Mouse (Mus musculus): Measurements from ENCODE around the gene Mafg.

Gene Mafg

GRCm38 (mm10) chr11:120620195-120620594, 13.2 kb downstream of the Mafg start:
- no peak for DNase-seq (ENCODE audit: low spot score)

GRCm38 (mm10) chr11:120618619-120619535, 14.5 kb downstream of the Mafg start:
- DNase-seq (ENCODE audit: low spot score), result no peak

GRCm38 (mm10) chr11:120617519-120618112, 15.8 kb downstream of the Mafg start, which contains the start of gene Pcyt2:
Pcyt2 (minus strand) TSS chr11:120617936.
- DNase-seq (ENCODE audit: low spot score), result peak; percentile 91

- no peak for DNase-seq (ENCODE audit: low spot score)
These were observed 16.6 kb downstream of the Mafg start for GRCm38 (mm10) chr11:120616617-120617294.

- no peak for DNase-seq (ENCODE audit: low spot score)
These were observed 17.7 kb downstream of the Mafg start for GRCm38 (mm10) chr11:120615606-120616203.

GRCm38 (mm10) chr11:120615167-120615566, 18.2 kb downstream of the Mafg start:
- no peak for DNase-seq (ENCODE audit: low spot score)

GRCm38 (mm10) chr11:120613976-120614375, 19.4 kb downstream of the Mafg start:
- DNase-seq (ENCODE audit: low spot score), result no peak

- DNase-seq (ENCODE audit: low spot score), result no peak
These were observed 19.9 kb downstream of the Mafg start for GRCm38 (mm10) chr11:120613481-120613972.

- no peak for DNase-seq (ENCODE audit: low spot score)
These were observed 20.6 kb downstream of the Mafg start for GRCm38 (mm10) chr11:120612763-120613162.

GRCm38 (mm10) chr11:120610477-120611046, 22.8 kb downstream of the Mafg start:
- no peak for DNase-seq (ENCODE audit: low spot score)

GRCm38 (mm10) chr11:120609250-120609649, 24.1 kb downstream of the Mafg start:
- DNase-seq (ENCODE audit: low spot score), result no peak

- no peak for DNase-seq (ENCODE audit: low spot score)
These were observed 25.0 kb downstream of the Mafg start, which contains the start of gene Npb for GRCm38 (mm10) chr11:120608241-120609034. Npb (plus strand) TSS chr11:120608477.

- no peak for DNase-seq (ENCODE audit: low spot score)
These were observed 26.6 kb downstream of the Mafg start for GRCm38 (mm10) chr11:120606764-120607163.

- DNase-seq (ENCODE audit: low spot score), result no peak
These were observed 27.7 kb downstream of the Mafg start for GRCm38 (mm10) chr11:120605667-120606066.

GRCm38 (mm10) chr11:120603545-120603944, 29.9 kb downstream of the Mafg start:
- no peak for DNase-seq (ENCODE audit: low spot score)

GRCm38 (mm10) chr11:120600716-120601115, 32.7 kb downstream of the Mafg start:
- DNase-seq (ENCODE audit: low spot score), result no peak

- no peak for DNase-seq (ENCODE audit: low spot score)
These were observed 34.3 kb downstream of the Mafg start for GRCm38 (mm10) chr11:120598990-120599549.

- DNase-seq (ENCODE audit: low spot score), result peak; percentile 93
These were observed 35.0 kb downstream of the Mafg start, which contains the start of the genes Alyref and Anapc11 for GRCm38 (mm10) chr11:120598283-120598989. Alyref (minus strand) TSS chr11:120598365. Anapc11 (plus strand) TSS chr11:120598421.
